Mouse (Mus musculus): ENCODE data around the gene Med1. TPM values are rescaled to one million over a fixed set of nuclear protein-coding genes. Genes with fewer than 3 reads are reported as not detected.
"Not testable (repeated sequence)": the region's sequence is repeated elsewhere in the genome, so short reads cannot be mapped to it uniquely, and the experiment has no call there.

Med1 gene
- polyA plus RNA-seq, 1 experiment from 2014 or later: 69.7 TPM

DNA sequence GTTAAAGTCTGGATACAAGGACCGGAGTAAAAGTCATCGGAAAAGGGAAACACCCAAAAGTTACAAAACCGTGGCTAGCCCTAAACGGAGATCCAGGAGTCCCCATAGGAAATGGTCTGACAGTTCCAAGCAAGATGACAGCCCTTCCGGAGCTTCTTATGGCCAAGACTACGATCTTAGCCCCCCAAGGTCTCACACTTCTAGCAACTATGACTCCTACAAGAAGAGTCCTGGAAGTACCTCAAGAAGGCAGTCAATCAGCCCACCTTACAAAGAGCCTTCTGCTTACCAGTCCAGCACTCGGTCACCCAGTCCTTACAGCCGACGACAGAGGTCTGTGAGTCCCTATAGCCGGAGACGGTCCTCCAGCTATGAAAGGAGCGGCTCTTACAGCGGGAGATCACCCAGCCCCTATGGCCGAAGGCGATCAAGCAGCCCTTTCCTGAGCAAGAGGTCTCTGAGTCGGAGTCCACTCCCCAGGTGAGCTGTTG, 10.9 kb upstream of the Med1 start:
- Histone ChIP-seq H3K4me3 (replicated peaks; ENCODE audit: low read depth, low read length) (peak overlapping the region; percentile 92), H3K36me3 (ENCODE audit: control insufficient read depth, insufficient read depth, low read length) (peaks cover 13% of the 10 kb centered on the region), H3K4me1 (ENCODE audit: control insufficient read depth, insufficient read depth, low read length) (peaks cover 24% of the 10 kb centered on the region), H3K27ac (replicated peaks; ENCODE audit: low read depth, low read length) (peak overlapping the region; percentile 99; the same call in 1 of the 2 replicates), H3K9me3 (ENCODE audit: control insufficient read depth, low read length) (no peaks in the 10 kb centered on the region), H3K27me3 (ENCODE audit: control insufficient read depth, insufficient read depth, low read length) (no peaks in the 10 kb centered on the region), H3K4me2 (ENCODE audit: low read length) (peak overlapping the region; percentile 94), H3K9ac (replicated peaks; ENCODE audit: low read length) (peak overlapping the region; percentile 95)
- WGBS: under 1% methylated on average over 16 of the region's 16 CpGs
- ATAC-seq (ENCODE audit: low FRiP score, low TSS enrichment) (no peak), DNase-seq (peak; percentile 17)

DNA sequence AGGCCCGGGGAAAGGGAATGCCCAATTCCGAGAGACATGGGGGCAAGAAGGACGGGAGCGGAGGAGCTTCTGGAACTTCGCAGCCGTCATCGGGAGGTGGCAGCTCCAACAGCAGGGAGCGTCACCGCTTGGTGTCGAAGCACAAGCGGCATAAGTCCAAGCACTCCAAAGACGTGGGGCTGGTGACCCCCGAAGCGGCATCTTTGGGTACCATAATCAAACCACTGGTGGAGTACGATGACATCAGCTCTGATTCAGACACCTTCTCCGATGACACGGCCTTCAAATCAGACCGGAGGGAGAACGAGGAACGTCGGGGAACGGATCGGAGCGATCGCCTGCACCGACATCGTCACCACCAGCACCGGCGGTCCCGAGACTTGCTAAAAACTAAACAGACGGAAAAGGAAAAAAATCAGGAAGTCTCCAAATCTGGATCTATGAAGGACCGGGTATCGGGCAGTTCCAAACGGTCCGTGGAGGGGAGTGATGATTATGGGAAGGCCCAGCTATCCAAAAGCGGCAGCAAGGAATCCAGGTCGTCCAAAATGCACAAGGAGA, 10.3 kb upstream of the Med1 start:
- H3K9me3 ChIP-seq (ENCODE audit: control insufficient read depth, low read length): no peaks in the 10 kb centered on the region
- H3K4me1 ChIP-seq (ENCODE audit: control insufficient read depth, insufficient read depth, low read length): peaks cover 24% of the 10 kb centered on the region
- H3K4me3 ChIP-seq (replicated peaks; ENCODE audit: low read depth, low read length): peak overlapping the region; percentile 92
- H3K36me3 ChIP-seq (ENCODE audit: control insufficient read depth, insufficient read depth, low read length): peaks cover 7% of the 10 kb centered on the region; the same call in 1 of the 2 replicates
- DNase-seq: no peak
- under 1% methylated on average over 37 of the region's 37 CpGs for WGBS
- peak overlapping the region; percentile 94 for H3K4me2 ChIP-seq (ENCODE audit: low read length)
- no peaks in the 10 kb centered on the region for H3K27me3 ChIP-seq (ENCODE audit: control insufficient read depth, insufficient read depth, low read length)
- H3K27ac ChIP-seq (replicated peaks; ENCODE audit: low read depth, low read length): peak overlapping the region; percentile 99
- ATAC-seq (ENCODE audit: low FRiP score, low TSS enrichment): no peak; the same call in 1 of the 2 replicates
- H3K9ac ChIP-seq (replicated peaks; ENCODE audit: low read length): peak overlapping the region; percentile 95

DNA sequence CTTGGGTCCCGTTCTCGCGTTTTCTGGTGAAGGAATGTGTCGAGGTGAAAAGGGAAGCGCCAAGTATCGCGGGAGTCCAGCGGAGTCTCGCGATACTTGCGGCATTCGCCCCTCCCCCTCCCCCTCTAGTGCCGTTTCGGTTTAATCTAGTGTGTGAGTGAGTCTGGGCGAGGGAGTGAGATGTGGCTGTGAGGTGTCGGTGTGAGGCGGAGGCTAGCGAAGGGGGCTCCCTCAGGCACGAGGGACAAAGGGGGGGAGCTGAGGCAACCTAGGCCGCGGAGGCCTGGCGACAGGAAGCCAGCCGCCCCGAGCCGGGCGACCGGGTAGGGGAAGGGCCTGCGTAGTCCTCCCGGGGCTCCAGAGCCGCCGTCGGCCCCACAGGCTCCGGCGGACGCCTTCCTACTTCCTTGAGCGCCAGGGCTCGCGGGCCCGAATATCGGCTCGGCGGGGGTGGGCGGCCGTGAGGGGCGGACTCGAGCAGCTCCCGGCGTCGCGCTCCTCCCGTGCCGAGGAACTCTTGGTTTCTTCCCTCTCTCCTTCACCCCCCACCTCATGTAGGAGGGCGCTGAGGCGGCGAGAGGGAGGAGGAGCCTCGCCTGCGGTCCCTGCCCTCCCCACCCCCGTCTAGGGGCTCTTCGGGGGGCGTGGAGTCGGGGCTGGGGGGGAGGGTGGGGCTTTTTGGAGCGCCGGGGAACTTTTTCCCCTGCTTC, 9.7 kb upstream of the Med1 start, which contains the start of gene Cdk12:
Cdk12 (plus strand) TSS at position 419 of the 710 bp plus-strand sequence.
- peak within 1 kb of the TSS; percentile 99 for H3K27ac ChIP-seq (replicated peaks; ENCODE audit: low read depth, low read length)
- peak within 1 kb of the TSS; percentile 94 for H3K4me2 ChIP-seq (ENCODE audit: low read length)
- WGBS: under 1% methylated on average over 57 of the region's 63 CpGs
- H3K36me3 ChIP-seq (ENCODE audit: control insufficient read depth, insufficient read depth, low read length): peaks cover under 1% of the 10 kb centered on the region; the same call in 1 of the 2 replicates
- peak within 1 kb of the TSS; percentile 95 for H3K9ac ChIP-seq (replicated peaks; ENCODE audit: low read length)
- no peaks in the 10 kb centered on the region for H3K9me3 ChIP-seq (ENCODE audit: control insufficient read depth, low read length)
- DNase-seq: peak; percentile 80
- no peaks in the 10 kb centered on the region for H3K27me3 ChIP-seq (ENCODE audit: control insufficient read depth, insufficient read depth, low read length)
- H3K4me1 ChIP-seq (ENCODE audit: control insufficient read depth, insufficient read depth, low read length): peaks cover 24% of the 10 kb centered on the region
- peak within 1 kb of the TSS; percentile 92 for H3K4me3 ChIP-seq (replicated peaks; ENCODE audit: low read depth, low read length)
- peak; percentile 94 for ATAC-seq (ENCODE audit: low FRiP score, low TSS enrichment)

DNA sequence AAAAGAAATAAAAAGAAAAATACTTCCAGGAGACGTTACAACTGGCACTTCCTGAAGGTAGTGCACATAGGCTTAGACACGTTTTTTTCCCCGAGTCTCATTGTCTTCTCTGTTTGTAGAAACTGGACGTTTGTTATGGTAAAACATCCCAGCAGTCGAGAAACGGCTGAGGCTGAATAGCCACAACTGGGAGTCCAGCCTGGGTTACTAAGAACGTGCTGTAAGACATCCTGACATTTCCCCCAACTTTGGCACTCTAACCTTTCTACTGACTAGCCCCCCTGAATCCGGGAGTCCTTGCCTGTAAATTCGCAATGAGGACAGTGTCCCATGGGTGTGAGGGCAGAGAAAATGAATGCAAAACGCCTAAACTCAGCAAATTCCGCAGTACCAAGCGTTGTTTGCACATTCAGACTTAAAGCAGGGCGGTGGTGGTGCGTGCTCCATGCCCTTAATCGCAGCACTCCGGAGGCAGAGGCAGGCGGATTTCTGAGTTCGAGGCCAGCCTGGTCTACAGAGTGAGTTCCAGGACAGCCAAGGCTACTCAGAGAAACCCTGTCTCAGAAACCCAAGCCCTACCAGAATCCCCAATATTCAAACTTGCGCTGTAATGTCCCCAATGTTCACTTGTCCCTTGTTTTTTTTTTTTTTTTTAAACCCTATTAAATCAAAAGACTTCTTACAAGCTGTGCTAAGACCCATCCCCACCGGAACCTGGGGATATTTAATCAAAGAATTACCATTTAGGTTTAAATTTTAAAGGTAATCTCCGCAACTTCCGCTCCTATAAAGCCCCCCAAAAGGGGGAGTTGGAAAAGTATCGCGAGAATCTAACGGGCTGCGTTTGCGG, 8.9 kb upstream of the Med1 start:
- Histone ChIP-seq H3K27ac (replicated peaks; ENCODE audit: low read depth, low read length) (peak overlapping the region; percentile 71), H3K4me3 (replicated peaks; ENCODE audit: low read depth, low read length) (peak overlapping the region; percentile 92), H3K4me2 (ENCODE audit: low read length) (peak overlapping the region; percentile 94), H3K9me3 (ENCODE audit: control insufficient read depth, low read length) (no peaks in the 10 kb centered on the region), H3K36me3 (ENCODE audit: control insufficient read depth, insufficient read depth, low read length) (no peaks in the 10 kb centered on the region), H3K9ac (replicated peaks; ENCODE audit: low read length) (peak overlapping the region; percentile 95), H3K27me3 (ENCODE audit: control insufficient read depth, insufficient read depth, low read length) (no peaks in the 10 kb centered on the region), H3K4me1 (ENCODE audit: control insufficient read depth, insufficient read depth, low read length) (peaks cover 20% of the 10 kb centered on the region)
- 1% methylated on average over 27 of the region's 27 CpGs for WGBS
- DNase-seq (peak; percentile 99), ATAC-seq (ENCODE audit: low FRiP score, low TSS enrichment) (0 out of 2 replicates have a peak, but pooled peaks have one; percentile 3)

DNA sequence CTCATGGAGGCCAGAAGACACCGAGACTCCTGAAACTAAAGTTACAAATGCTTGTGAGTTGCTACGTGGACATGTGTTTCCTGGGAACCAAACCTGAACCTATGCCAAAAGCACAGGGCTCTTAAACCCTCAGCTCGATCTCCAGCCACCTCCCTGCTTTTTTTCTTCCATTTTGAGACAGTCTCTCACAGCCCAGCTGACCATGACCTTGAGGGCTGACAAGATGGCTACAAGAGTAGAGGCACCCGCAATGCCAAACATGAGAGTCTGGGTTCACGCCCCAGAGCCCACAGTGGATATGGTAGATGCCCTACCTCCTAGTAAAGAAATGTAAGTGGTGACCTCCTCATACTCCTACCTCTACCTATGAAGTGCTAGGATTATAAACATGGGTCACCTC, 2.3 kb downstream of the Med1 start:
- no peak overlapping the region for H3K27ac ChIP-seq (replicated peaks; ENCODE audit: low read depth, low read length)
- no peaks in the 10 kb centered on the region for H3K9me3 ChIP-seq (ENCODE audit: control insufficient read depth, low read length)
- peaks cover 16% of the 10 kb centered on the region for H3K4me1 ChIP-seq (ENCODE audit: control insufficient read depth, insufficient read depth, low read length)
- 95% methylated on average over 5 of the region's 5 CpGs for WGBS
- peaks cover 30% of the 10 kb centered on the region for H3K36me3 ChIP-seq (ENCODE audit: control insufficient read depth, insufficient read depth, low read length)
- no peak for ATAC-seq (ENCODE audit: low FRiP score, low TSS enrichment)
- no peak overlapping the region for H3K9ac ChIP-seq (replicated peaks; ENCODE audit: low read length)
- H3K27me3 ChIP-seq (ENCODE audit: control insufficient read depth, insufficient read depth, low read length): no peaks in the 10 kb centered on the region
- DNase-seq: no peak
- H3K4me2 ChIP-seq (ENCODE audit: low read length): no peak overlapping the region
- H3K4me3 ChIP-seq (replicated peaks; ENCODE audit: low read depth, low read length): no peak overlapping the region

DNA sequence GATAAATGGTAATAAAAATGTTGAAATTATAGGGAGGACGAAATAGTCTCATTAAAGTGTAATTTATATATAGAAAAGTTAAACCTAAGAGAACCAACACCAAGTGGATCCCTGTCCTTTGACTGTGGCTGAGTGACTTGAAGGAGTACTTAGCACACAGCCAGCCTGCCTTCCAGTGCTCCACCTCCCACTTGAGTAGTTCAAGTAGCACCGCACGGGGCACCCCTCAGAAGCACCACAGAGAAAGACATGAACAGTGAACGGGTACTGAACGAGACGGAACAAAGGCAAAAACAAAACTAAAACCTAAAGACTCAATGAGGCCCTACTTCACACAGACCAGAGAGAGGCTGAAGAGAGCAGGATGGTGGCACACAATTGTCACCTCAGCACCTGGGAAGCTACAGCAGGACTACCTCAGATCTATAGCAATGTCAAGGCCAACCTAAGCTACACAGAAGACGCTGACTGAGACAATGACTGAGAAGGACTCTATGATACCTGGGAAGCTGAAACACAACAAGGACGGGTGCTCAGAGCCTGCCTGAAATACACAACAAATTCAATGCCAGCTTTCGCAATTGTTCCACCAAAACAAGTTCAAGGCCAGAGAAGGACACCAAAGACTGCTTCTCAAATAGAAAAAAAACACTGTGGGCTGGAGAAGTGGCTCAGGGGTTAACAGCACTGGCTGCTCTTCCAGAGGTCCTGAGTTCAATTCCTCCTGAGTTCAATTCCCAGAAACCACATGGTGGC, 5.3 kb downstream of the Med1 start:
- H3K4me2 ChIP-seq (ENCODE audit: low read length): no peak overlapping the region
- ATAC-seq (ENCODE audit: low FRiP score, low TSS enrichment): no peak

DNA sequence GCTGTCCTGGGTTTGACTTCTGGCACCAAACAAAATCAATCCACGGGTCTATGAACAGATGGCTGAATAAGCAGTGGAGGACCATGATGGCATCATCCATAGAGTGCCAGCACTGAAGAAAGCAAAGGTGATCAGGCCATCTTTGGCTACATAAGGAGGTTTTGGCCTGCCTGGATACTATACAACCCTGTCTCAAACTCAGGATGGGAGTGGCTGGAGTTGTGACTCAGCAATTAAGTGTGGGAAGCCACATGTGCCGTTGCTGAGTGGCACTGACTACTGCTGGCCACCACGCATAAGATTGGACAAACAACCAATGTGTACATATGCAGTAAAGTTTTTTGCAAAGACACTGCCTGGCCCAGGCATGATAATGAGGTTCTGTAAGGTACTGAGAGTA, 10.9 kb downstream of the Med1 start:
- H3K9ac ChIP-seq (replicated peaks; ENCODE audit: low read length); DNase-seq; H3K27me3 ChIP-seq (ENCODE audit: control insufficient read depth, insufficient read depth, low read length); H3K9me3 ChIP-seq (ENCODE audit: control insufficient read depth, low read length); H3K4me3 ChIP-seq (replicated peaks; ENCODE audit: low read depth, low read length); H3K27ac ChIP-seq (replicated peaks; ENCODE audit: low read depth, low read length); H3K4me2 ChIP-seq (ENCODE audit: low read length); H3K4me1 ChIP-seq (ENCODE audit: control insufficient read depth, insufficient read depth, low read length); ATAC-seq (ENCODE audit: low FRiP score, low TSS enrichment): not testable (repeated sequence)
- peaks cover 69% of the 10 kb centered on the region for H3K36me3 ChIP-seq (ENCODE audit: control insufficient read depth, insufficient read depth, low read length)
- 93% methylated on average over 3 of the region's 3 CpGs for WGBS

More for the DNA sequence above, 5.3 kb downstream of the Med1 start:
- H3K36me3 ChIP-seq (ENCODE audit: control insufficient read depth, insufficient read depth, low read length): peaks cover 50% of the 10 kb centered on the region
- no peak overlapping the region for H3K27ac ChIP-seq (replicated peaks; ENCODE audit: low read depth, low read length)
- no peak overlapping the region for H3K4me3 ChIP-seq (replicated peaks; ENCODE audit: low read depth, low read length)
- H3K9ac ChIP-seq (replicated peaks; ENCODE audit: low read length): no peak overlapping the region
- peaks cover 11% of the 10 kb centered on the region for H3K4me1 ChIP-seq (ENCODE audit: control insufficient read depth, insufficient read depth, low read length)
- H3K27me3 ChIP-seq (ENCODE audit: control insufficient read depth, insufficient read depth, low read length): no peaks in the 10 kb centered on the region
- no peak for DNase-seq
- no peaks in the 10 kb centered on the region for H3K9me3 ChIP-seq (ENCODE audit: control insufficient read depth, low read length)
- 93% methylated on average over 9 of the region's 9 CpGs for WGBS

DNA sequence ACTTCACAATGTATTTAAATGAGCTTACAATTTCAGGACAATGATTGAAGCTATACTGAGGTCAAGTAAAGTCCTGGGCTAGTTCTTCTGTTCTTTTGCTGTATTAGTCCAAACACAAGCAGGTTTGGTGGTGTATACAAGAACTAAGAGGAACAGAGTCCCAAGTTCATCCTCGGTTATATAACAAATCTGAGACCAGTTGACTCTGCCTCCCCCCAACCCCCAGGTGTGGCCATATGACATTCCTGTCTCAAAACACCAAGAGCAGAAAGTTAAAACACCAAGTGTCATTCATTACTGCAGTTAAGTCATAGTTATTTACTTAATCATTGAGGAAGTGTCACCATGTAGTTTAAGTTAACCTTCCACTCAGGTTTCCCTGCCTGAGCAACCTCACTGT, 24.7 kb downstream of the Med1 start:
- Histone ChIP-seq H3K9ac (replicated peaks; ENCODE audit: low read length) (no peak overlapping the region), H3K4me2 (ENCODE audit: low read length) (no peak overlapping the region), H3K4me1 (ENCODE audit: control insufficient read depth, insufficient read depth, low read length) (no peaks in the 10 kb centered on the region), H3K9me3 (ENCODE audit: control insufficient read depth, low read length) (no peaks in the 10 kb centered on the region), H3K27ac (replicated peaks; ENCODE audit: low read depth, low read length) (no peak overlapping the region), H3K27me3 (ENCODE audit: control insufficient read depth, insufficient read depth, low read length) (no peaks in the 10 kb centered on the region), H3K4me3 (replicated peaks; ENCODE audit: low read depth, low read length) (no peak overlapping the region), H3K36me3 (ENCODE audit: control insufficient read depth, insufficient read depth, low read length) (peaks cover 87% of the 10 kb centered on the region)
- ATAC-seq (ENCODE audit: low FRiP score, low TSS enrichment) (no peak), DNase-seq (no peak)
- WGBS: 94% methylated on average over 1 of the region's 1 CpGs

Data from midbrain, embryonic 14.5 days (tissue).